Mouse (Mus musculus) ovary, adult 18-20 months (tissue): ENCODE measurements around the gene Med31.

Experiments used
- DNase-seq: peaks from one replicate; pipeline ENCODE4 v3.0.0; 2022; ENCODE audit warnings: low spot score, mixed read lengths

Gene Med31

GRCm38 (mm10) chr11:72215410-72215797 lies at the start of gene Med31:
Med31 (minus strand) TSS chr11:72215592.
- DNase-seq: peak; percentile 59

- DNase-seq: no peak
Measured at GRCm38 (mm10) chr11:72256441-72256840, 41.0 kb upstream of the Med31 start.

GRCm38 (mm10) chr11:72255629-72256028 lies 40.2 kb upstream of the Med31 start:
- DNase-seq: no peak

GRCm38 (mm10) chr11:72245196-72245753 lies 29.9 kb upstream of the Med31 start:
- no peak for DNase-seq

- DNase-seq: no peak
Measured at GRCm38 (mm10) chr11:72240062-72240860, 24.9 kb upstream of the Med31 start.

- DNase-seq: no peak
Measured at GRCm38 (mm10) chr11:72234013-72234412, 18.6 kb upstream of the Med31 start.

- no peak for DNase-seq
Measured at GRCm38 (mm10) chr11:72232991-72233390, 17.6 kb upstream of the Med31 start.

GRCm38 (mm10) chr11:72232068-72232467 lies 16.7 kb upstream of the Med31 start:
- no peak for DNase-seq

GRCm38 (mm10) chr11:72228513-72228912 lies 13.1 kb upstream of the Med31 start:
- no peak for DNase-seq

- no peak for DNase-seq
Measured at GRCm38 (mm10) chr11:72226901-72227300, 11.5 kb upstream of the Med31 start.

GRCm38 (mm10) chr11:72226020-72226791 lies 10.8 kb upstream of the Med31 start:
- no peak for DNase-seq

- DNase-seq: no peak
Measured at GRCm38 (mm10) chr11:72224865-72225264, 9.5 kb upstream of the Med31 start.

- DNase-seq: no peak
Measured at GRCm38 (mm10) chr11:72223414-72223813, 8.0 kb upstream of the Med31 start.

GRCm38 (mm10) chr11:72221278-72221677 lies 5.9 kb upstream of the Med31 start:
- DNase-seq: no peak

GRCm38 (mm10) chr11:72217116-72217515 lies 1.7 kb upstream of the Med31 start:
- no peak for DNase-seq

GRCm38 (mm10) chr11:72214591-72215409 lies 592 bp downstream of the Med31 start:
- peak; percentile 90 for DNase-seq

- DNase-seq: no peak
Measured at GRCm38 (mm10) chr11:72207834-72208377, 7.5 kb downstream of the Med31 start.

- peak; percentile 77 for DNase-seq
Measured at GRCm38 (mm10) chr11:72207204-72207833, 8.1 kb downstream of the Med31 start, which contains the start of the genes 4933427D14Rik and Txndc17. 4933427D14Rik (minus strand) TSS chr11:72207459. Txndc17 (plus strand) TSS chr11:72207547.

GRCm38 (mm10) chr11:72206341-72207203 lies 8.8 kb downstream of the Med31 start, which contains the start of gene Gm43951:
Gm43951 (minus strand) TSS chr11:72206840.
- no peak for DNase-seq

- DNase-seq: no peak
Measured at GRCm38 (mm10) chr11:72205256-72205655, 10.1 kb downstream of the Med31 start.
